Mouse (Mus musculus) cerebellum, postnatal 4 days (tissue): ENCODE data around the gene Gm40193.

Source experiments
- DNase-seq, 2 experiments: peaks; one replicate each; pipeline ENCODE4 v3.0.0; 2022; ENCODE audit warnings: low spot score in 2 of 2, mixed read lengths in 1 of 2

Gm40193 gene

DNA sequence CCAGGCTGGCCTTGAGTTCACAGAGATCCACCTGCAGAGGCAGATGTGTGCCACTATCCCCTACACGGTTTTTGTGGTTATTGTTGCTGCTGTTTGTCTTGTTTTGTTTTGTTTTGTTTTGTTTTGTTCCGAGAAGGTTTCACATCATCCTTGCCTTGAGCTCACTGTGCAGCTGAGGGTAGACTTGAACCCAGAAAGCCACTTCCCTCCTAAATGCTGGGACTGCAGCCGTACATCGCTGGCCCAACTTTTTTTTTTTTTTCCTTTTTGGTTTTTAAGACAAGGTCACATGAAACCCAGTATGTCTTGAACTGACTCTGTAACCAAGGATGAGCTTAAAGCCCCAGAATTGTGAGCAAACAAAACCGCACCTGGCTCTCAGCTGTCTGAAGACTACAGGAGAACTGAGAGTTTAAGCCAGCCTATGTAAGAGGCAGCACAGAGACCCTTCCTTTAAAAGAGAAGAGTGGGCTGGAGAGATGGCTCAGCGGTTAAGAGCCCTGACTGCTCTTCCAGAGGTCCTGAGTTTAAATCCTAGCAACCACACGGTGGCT, 25.7 kb downstream of the Gm40193 start:
- no peak for DNase-seq

GRCm38 (mm10) chr11:70506385-70506784, 26.4 kb downstream of the Gm40193 start:
- peak; percentile 36 to 58 for DNase-seq

DNA sequence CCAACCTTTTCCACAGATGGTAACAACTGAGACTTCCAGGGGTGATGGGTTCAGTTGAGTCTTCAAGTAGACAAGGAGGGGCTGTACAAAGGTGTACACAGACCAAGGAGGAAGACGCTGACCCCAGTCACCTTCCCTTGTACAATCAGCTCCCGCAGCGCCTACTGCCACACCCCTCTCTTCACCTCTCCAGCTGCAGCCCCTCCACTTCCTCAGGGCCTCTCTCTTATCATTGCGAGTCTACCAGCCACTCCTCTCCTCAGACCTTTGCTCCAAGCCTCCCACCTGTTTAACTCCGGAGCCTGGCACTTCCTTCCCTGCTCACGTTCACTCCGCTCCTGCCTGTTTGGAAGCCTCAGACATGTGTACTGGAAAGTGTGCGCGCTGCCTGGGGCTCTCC, 27.8 kb downstream of the Gm40193 start, which contains the start of gene Tm4sf5:
Tm4sf5 (plus strand) TSS at position 275 of the 400 bp plus-strand sequence.
- no peak for DNase-seq

DNA sequence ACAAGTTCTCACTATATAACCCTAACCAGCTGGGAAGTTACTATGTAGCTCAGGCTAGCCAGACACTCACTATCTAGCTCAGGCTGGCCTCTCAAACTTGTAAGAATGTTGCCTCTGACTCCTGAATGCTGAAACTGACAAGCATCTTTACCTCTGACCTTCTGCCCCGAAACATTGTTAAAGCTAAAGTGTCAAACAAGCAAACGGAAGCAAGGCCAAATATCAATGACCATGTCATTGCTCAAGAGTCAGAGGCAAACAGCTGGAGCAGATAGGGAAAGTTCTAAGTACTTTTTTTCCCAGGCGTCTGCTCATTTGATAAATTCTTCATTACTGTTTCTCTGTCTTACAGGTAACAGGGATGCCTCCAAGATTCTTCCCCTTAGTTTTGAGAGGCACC, 30.7 kb downstream of the Gm40193 start:
- DNase-seq, result no peak

- DNase-seq, result no peak
Measured at GRCm38 (mm10) chr11:70500476-70500812, 32.3 kb downstream of the Gm40193 start.

- no peak for DNase-seq
Measured at GRCm38 (mm10) chr11:70499566-70500475, 32.9 kb downstream of the Gm40193 start.

- DNase-seq, result no peak
Measured at GRCm38 (mm10) chr11:70489684-70490083, 43.1 kb downstream of the Gm40193 start.

GRCm38 (mm10) chr11:70489138-70489537, 43.6 kb downstream of the Gm40193 start:
- no peak for DNase-seq

- DNase-seq, result no peak
Measured at GRCm38 (mm10) chr11:70487816-70488215, 44.9 kb downstream of the Gm40193 start.

- DNase-seq, result no peak
Measured at GRCm38 (mm10) chr11:70485498-70485897, 47.2 kb downstream of the Gm40193 start.
